Mouse (Mus musculus) cerebellum, adult 11 months (tissue): Measurements from ENCODE around the gene Ssr2.

ENCODE experiments used
- DNase-seq: peaks from one replicate; pipeline ENCODE4 v3.0.0; 2022

Ssr2 gene

GRCm38 (mm10) chr3:88542486-88542885 is 33.2 kb upstream of the Ssr2 start:
- no peak for DNase-seq

- no peak for DNase-seq
Observed at GRCm38 (mm10) chr3:88543174-88543573, 32.5 kb upstream of the Ssr2 start.

DNA sequence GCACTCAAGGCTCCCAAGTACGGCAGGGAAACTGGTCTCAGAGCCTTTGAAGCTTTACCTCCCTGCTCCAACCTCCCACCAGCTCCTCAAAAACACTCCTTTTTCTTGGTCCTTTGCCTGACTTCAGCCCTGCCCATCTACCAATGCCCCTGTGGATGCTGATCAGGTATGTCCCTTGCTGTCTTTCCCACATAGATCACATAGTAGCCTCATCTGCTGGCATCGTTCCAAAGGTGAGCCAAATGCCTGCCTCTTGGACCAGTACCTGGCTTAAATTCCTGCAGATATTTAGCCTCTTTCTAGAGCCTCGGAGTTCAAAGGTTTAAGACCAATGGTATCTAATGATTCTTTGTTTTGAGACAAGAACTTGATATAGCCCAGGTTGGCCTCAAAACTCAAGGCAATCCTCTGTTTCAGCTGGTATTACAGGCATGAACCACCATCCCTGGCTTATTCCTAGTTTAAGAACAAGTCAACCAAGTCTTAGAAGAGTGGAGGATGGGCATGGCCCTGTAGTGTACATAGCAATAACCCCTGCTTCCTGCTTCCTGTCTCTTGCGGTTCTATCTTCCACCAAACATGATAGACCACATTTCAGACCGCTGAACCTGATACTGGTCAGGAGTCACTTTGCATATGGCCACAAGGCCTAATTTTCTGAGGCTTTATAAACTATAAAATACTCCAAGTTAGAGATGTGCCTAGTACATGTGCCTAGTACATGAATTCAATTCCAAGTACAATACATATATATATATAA is 31.8 kb upstream of the Ssr2 start:
- no peak for DNase-seq

DNA sequence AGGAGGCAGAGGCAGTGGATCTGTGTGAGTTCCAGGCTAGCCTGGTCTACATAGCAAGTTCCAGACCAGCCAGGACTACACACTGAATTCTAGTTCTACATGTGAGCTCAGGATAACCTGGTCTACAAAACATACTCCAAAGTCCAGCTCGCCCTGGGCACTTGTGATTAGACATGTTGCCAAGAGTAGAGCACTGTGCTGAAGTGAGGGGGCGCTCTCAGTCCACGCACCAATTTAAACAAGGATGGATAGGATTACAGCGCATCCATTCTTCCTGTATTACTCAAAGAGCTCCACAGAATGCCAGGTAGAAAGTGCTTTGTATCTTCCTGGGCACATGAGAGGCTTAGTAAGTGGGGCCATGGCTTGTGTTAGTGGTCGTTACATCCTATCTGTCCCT is 31.2 kb upstream of the Ssr2 start:
- DNase-seq: no peak

GRCm38 (mm10) chr3:88544955-88545591 is 30.6 kb upstream of the Ssr2 start:
- no peak for DNase-seq

DNA sequence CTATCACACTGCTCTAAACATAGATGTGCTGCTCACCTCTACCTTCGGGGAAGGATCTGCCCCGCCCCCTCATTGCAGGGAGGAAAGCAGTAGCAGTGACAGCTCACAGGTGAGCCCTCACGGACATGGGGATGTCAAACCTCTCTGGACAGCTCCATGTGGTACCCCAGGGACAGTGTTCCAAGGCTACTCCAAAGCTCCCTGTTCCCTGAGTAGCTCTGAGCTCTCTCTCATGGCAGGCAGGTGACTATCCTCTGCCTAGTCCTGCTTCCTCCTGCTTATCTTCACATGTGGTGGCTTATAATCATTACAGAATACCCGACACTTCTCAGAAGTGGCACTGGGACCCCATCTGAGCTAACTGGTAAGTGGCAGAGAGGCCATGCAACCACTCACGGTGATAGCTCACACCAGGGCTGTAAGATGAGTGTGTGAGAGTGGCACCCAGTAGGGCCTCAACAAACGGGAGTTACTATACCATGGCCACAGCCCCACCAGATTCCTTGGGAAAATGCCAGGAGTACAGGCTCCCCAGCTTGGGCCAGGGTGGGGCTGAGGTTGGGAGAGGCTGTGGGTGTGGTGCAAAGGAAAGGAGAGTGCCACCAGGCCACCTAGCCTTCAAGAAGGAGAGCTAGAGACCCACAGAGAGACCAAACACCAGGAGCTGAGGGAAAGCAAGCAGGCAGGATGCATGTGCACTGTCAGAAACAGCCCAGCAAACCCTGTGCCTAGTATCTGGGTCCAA is 28.8 kb upstream of the Ssr2 start:
- DNase-seq: no peak

DNA sequence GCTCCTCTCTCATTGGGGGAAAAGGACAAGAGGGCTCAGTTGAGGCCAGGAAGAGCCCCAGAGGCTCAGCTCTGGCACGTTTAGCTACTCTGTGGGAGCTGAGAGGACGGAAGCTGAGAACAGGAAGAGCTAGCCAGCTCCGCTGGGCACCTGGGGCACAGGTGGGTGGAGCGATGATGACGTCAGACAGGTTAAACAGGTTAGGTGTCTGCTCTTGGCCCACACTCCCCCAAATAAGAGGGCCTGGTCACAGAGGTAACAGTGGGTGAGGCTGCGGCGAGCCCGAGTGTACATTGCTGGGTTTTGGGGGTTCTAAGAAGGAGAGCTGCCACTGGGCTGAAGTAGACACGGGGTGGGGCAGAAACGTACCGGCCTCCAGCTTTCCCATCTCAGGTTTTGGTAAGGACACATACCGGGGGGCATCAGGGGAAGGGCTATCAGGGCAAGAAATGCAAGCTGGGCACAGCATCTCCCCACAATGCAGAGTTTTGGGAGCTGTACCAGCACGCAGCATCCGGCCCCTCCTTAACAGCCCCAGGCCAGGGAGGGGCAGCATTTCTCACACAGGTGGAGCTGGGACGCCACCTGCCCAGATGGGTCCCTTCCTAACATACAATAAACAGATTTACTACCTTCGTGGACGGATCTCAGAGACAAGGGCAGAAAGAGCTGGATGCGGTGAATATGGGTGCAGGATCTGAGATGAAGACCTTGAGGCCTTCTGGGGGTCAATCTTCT is 27.3 kb upstream of the Ssr2 start, which contains the start of gene Rab25:
Gene Rab25 (minus strand): TSS at position 121 of the 738 bp plus-strand sequence.
- no peak for DNase-seq

- no peak for DNase-seq
Observed at GRCm38 (mm10) chr3:88551586-88551985, 24.1 kb upstream of the Ssr2 start.

DNA sequence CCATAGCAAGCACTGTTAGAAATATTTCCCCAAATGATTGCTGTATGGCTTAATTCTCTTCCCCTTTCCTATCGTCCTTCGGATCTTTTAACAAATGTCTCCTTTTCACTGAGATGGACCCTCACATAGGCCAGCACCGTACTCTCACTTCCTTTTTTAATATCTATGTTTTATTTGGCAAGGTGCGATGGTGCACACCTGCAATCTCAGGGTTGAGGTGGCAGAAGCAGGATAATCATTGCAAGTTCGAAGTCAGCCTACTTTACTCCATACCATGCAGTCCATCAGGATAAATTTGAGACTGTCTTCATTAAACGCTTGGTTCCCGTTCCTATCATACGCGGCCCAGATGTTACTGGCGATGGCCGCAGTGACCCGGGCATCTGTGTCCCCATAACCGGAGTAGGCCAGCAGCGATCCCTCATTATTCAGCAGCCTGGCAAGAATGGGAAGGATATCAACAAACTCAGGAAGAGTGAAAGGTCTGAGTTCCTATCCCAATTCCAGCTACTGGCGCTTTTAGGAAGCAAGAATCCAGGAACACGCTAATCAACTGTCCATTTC is 23.5 kb upstream of the Ssr2 start:
- DNase-seq: no peak

DNA sequence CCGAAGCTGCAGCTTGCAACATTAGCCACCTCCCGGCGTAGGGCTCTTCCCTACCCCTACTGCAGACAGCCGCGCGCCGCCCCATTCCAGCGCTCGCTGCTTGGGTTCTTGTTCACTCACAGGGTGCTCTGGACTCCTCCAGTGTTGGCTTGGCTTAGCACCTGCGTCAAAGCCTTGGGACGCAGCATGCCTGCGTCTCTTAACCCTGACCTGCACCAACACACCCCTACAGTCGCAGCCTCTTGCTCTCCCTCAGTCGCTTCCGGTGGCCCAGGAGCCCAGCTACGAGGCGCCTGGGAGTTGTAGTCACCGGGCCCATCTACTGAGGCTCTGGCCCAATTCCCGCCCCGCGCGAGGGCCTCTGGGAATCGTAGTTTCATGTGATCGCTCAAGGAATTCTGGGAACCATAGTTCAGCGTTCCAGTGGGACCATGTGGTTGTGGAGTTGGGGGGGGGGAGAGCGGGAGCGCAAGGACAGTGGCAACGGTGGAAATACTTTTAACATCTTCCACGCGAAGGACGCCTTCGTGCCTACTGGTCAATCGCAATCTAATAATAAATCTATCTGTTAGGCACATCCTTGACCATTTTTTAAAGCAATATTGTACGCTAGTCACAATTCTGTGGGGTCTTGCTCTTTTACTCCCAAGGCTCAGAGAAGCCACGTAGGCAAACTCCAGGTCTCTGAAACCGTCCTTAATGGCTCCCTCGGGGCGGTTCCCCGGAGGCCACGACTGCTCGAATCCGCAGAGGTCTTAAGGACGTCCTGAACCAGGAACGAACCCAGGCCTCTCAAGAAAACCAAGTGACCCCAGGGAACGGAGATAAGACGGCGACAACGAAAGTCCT is 22.8 kb upstream of the Ssr2 start, which contains the start of gene Lamtor2:
Gene Lamtor2 (minus strand): TSS at position 399 of the 849 bp plus-strand sequence.
- DNase-seq: peak; percentile 97

GRCm38 (mm10) chr3:88553525-88553879 is 22.2 kb upstream of the Ssr2 start, which contains the start of gene Ubqln4:
Gene Ubqln4, plus strand, starts transcription at chr3:88553758.
- peak; percentile 88 for DNase-seq

DNA sequence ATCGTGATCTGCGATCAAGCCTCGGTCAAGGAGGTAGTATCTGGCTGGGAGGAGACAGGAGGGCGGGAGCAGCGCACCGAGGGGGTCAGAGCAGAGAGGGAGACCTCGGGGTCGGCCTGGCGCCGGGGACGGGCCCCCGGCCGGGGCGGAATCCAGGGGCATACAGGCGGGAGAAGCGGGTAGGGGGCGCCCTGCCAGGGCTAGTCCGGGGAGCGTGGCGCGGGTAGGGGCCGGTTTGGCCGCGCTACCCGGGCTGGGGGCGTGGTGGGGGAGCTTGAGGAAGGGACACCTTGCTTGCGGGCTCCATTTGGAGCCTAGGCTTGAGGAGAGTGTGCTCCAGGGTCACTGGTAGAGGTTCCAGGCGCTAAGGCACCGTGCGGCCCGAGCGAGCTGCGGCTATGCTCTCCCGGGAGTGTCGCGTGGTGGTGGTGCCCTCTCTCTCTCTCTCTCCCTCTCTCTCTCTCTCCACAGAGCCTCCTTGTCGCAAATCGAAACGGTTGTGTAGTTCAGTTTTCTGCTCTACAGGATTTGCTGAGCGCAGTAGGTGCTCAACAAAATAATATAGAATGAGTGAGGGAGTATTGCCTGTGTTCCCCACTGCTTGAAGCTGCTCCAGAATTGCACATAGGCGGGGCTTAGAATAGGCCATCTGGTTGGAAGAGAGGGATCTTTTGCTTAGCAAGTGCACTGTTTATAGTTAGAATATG is 21.6 kb upstream of the Ssr2 start:
- no peak for DNase-seq

- DNase-seq: no peak
Observed at GRCm38 (mm10) chr3:88555069-88555605, 20.5 kb upstream of the Ssr2 start.

- no peak for DNase-seq
Observed at GRCm38 (mm10) chr3:88555731-88556130, 19.9 kb upstream of the Ssr2 start.

DNA sequence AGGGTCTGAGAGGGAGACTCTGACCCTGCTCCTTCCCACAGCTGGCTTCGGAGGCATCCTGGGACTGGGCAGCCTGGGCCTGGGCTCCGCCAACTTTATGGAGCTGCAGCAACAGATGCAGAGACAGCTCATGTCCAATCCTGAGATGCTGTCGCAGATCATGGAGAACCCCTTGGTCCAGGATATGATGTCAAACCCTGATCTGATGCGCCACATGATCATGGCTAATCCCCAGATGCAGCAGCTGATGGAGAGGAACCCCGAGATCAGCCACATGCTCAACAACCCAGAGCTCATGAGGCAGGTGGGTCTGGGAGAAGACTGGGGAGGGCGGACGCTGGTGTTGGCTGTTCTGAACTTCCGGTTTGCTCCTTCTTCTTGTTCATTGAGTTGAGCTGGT is 19.1 kb upstream of the Ssr2 start:
- no peak for DNase-seq

DNA sequence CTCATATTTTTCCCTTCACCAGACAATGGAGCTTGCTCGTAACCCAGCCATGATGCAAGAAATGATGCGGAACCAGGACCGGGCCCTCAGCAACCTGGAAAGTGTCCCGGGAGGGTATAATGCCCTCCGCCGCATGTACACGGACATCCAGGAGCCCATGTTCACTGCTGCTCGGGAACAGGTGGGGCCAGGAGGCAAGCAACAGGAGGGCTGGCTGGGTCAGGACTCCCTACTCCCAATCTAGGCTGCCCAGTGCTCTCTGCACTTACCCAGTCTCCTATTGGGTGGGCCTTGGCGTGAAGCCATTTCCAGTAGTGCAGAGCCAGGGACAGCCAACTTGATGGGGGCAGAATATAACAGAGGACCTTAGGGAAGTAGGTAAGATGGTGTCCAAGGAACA is 16.1 kb upstream of the Ssr2 start:
- DNase-seq: no peak

DNA sequence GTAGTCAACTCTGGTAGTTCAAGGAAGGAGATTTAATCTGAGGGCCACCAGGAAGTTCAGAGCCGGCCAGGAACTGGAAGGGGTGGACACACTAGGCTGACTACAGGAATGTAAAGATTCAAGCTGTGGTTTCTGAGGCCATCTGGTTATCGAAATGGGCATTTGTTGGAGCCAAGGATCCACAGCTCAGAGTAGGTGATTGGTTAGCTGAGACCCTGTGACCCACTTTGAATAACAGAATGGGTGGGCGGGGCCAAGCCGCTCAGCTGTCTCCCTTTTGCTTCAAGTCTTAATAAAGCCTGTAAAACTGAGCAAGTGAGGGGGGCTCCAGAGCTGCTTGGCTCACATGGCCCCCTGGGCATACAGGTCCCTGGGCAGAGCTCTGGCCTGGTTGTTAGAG is 13.7 kb upstream of the Ssr2 start:
- no peak for DNase-seq

- no peak for DNase-seq
Observed at GRCm38 (mm10) chr3:88563442-88563841, 12.2 kb upstream of the Ssr2 start.

- no peak for DNase-seq
Observed at GRCm38 (mm10) chr3:88563966-88564365, 11.7 kb upstream of the Ssr2 start.

DNA sequence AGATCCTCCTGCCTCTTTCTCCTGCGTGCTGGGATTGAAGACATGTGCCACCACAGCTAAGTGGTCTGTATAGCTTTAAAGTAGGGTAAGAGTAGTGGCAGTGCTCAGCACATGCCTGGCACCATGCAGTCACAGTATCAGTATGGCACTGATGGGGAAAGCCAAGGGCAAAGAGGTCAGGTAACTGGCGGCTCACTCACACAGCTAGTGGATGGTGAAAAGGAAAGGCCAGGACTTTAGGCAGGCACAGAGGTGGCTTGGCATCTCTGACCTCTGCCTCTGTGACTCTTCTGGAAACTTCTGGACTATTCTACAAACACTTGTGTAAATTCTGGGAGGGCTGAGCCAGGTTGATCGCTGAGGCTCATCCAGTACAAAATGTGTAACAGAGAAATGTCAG is 9.6 kb upstream of the Ssr2 start:
- DNase-seq: no peak

DNA sequence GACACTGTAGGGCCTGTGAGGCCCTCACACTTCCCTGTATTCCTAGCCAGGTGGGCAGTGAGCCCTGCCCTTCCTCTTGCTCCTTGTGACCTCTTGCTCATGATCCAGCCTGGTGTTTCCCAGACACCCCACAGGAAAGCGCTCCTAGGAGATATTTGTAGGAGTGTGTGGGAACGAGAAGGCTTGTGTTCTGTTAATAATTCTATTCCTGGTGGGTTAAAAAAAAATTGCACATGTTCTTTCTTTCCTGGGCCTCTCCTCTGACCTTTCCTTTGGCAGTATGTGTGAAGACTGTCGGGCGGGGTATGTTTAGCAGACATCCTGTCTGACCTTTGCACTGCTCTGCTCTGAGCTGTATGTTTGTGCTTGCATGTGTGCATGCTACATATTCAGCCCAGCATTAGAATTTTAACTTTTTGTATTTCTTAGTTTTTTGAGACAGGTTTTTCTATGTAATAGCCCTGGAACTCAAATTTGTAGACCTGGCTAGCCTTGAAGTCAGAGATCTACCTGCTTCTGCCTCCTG is 9.1 kb upstream of the Ssr2 start:
- DNase-seq: no peak
